Mouse (Mus musculus) olfactory bulb, adult 2 months (tissue): ENCODE data around the gene Rasal2. TPM values are rescaled to one million over a fixed set of nuclear protein-coding genes. Genes with fewer than 3 reads are reported as not detected.
A peak's percentile ranks its signal among the peaks of the same experiment; 100 is the strongest.

Experiments used
- H3K27ac ChIP-seq: fragments of 200-500 bp; 2 replicates; pipeline ENCODE4 v1.5.1; 2012; ENCODE audit warnings: low read depth, low read length; ENCODE audit not compliant: insufficient read depth
- H3K4me1 ChIP-seq: fragments of 200-500 bp; 2 replicates; pipeline ENCODE4 v1.6.1; 2012; ENCODE audit warnings: low read length; ENCODE audit not compliant: control insufficient read depth, insufficient read depth
- H3K4me3 ChIP-seq: fragments of 200-500 bp; 2 replicates; pipeline ENCODE4 v1.5.1; 2012; ENCODE audit warnings: mild to moderate bottlenecking, low read depth, low read length, moderate library complexity; ENCODE audit not compliant: insufficient read depth
- CTCF ChIP-seq: fragments of 200-500 bp; IDR thresholded peaks from 2 replicates; pipeline ENCODE4 v1.5.1; 2012; ENCODE audit warnings: low read depth, mild to moderate bottlenecking, low read length, moderate library complexity; ENCODE audit not compliant: insufficient read depth
- POLR2A ChIP-seq: fragments of 200-500 bp; IDR thresholded peaks from 2 replicates; pipeline ENCODE4 v1.6.1; 2012; ENCODE audit warnings: mild to moderate bottlenecking, low read depth, low read length, moderate library complexity; ENCODE audit not compliant: insufficient read depth
- WGBS: fragments of 180-500 bp; shearing (Covaris S2); methylation state at CpG from one replicate; pipeline ENCODE4 v1.1.7; 2018; 5-methylcytosine and 5-hydroxymethylcytosine counted together
- polyA plus RNA-seq: library from polyadenylated mRNA; stranded (reverse); fragments of >200 nt; gene quantifications from 2 replicates; pipeline ENCODE4 v1.2.4, GENCODE M21; 2012; ENCODE audit warnings: low replicate concordance; ENCODE audit not compliant: missing spikeins, insufficient read depth, insufficient read length

The Rasal2 gene
- polyA plus RNA-seq: not detected in 2 replicates

DNA sequence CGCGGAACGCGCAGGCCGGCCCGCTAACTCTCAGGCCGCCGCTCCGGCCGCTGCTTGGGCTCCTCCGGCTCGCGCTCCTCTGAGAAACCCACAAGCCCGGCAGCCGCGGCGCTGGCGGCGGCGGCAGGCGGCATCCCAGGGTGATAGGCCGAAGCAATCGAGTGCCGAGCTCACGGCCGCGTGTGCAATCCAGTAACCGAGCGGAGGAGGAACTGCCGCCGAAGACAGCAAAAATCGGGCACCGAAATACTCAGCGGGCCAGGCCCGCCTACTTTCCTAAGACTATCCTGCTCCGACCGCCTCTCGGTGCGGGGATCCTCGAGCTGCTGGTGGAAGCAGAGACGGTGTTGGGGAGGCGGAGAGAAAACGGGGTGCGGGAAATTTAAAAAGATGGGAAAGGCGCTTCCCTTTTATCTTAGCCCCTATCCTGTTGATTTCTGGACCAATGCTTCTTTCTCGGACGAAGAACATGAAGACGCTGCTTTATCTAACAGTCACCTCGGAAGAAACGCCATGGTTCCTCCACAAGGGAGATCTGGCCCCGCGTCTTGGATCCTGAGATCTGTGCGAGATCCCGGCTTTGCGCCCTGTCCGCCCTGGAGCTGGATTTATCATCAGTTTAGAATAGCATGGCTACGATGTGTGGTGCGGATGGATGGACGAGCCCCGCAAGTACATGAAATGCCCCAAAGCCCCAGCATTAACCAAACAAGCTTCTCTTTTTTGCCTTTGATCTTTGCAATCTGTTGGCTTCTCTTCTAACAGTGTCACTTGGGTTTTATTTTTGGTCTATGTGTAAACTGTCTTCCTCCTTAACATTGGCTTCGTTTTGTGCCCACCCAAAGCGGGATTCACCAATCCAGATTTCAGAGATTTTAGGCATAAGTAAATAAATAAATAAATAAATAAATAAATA lies at the start of gene Rasal2:
Rasal2 (minus strand) TSS at position 142 of the 916 bp plus-strand sequence.
- Histone ChIP-seq H3K27ac (peak within 1 kb of the TSS; percentile 71), H3K4me1 (no peaks in the 10 kb centered on the region; the same call in 1 of the 2 replicates), H3K4me3 (peak within 1 kb of the TSS; percentile 99)
- under 1% methylated on average over 62 of the region's 62 CpGs for whole genome bisulfite sequencing
- TF ChIP-seq CTCF: no peak
- peak; percentile 40 for TF ChIP-seq POLR2A

DNA sequence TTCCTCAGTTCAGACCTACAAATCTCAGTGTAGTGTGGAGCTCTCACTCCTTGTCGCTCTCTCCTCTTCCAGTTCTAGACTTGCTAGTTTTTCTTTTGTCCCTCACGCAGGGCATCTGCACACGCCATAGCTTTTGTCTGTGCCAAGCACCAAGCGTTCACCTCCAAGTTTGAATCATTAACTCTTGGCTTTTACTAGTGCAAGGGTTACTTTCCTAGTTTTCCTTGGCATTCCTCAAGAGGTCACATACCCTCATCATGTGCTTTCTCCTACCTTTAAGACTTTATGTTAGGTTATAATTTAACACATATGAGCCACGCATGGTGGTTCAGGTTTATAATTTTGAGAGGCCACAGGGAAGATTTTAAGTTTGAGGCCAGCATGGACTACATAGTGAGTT lies 48.9 kb upstream of the Rasal2 start:
- H3K4me3 ChIP-seq: no peak overlapping the region
- no peak overlapping the region for H3K27ac ChIP-seq
- WGBS: 96% methylated on average over 5 of the region's 5 CpGs
- TF ChIP-seq CTCF (no peak), POLR2A (no peak)
- H3K4me1 ChIP-seq: peaks cover 6% of the 10 kb centered on the region; the same call in 1 of the 2 replicates

DNA sequence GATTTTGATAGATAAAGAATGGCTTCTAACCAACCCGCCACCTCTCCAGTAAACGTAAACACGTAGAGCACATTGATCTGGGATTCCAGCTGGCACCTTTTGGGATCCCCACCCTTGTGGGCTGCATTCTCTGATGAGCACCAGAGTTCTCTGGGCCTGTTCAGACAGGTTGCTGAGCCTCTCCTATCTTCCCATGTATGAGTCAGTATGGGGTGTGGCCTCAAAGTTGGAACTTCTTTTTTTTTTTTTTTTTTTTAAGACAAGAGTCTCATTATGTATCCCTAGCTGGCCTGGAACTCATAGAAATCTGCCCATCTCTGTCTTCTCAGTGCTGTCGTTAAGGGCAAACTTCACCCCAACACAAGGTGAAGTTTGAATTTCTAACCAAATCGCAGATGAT lies 47.5 kb upstream of the Rasal2 start:
- H3K4me3 ChIP-seq: no peak overlapping the region
- peaks cover 6% of the 10 kb centered on the region; the same call in 1 of the 2 replicates for H3K4me1 ChIP-seq
- 98% methylated on average over 5 of the region's 5 CpGs for WGBS
- no peak for TF ChIP-seq POLR2A
- no peak for TF ChIP-seq CTCF
- H3K27ac ChIP-seq: no peak overlapping the region

- Histone ChIP-seq H3K4me3 (peak within 1 kb of the TSS; percentile 15; the same call in 1 of the 2 replicates), H3K4me1 (peaks cover 6% of the 10 kb centered on the region; the same call in 1 of the 2 replicates), H3K27ac (no peak within 1 kb of the TSS)
- TF ChIP-seq CTCF (no peak), POLR2A (no peak)
- WGBS: 39% methylated on average over 27 of the region's 29 CpGs
Observed at GRCm38 (mm10) chr1:157458421-157459208, 46.2 kb upstream of the Rasal2 start, which contains the start of gene Cryzl2. TSS of gene Cryzl2 (plus strand) at chr1:157458577.

DNA sequence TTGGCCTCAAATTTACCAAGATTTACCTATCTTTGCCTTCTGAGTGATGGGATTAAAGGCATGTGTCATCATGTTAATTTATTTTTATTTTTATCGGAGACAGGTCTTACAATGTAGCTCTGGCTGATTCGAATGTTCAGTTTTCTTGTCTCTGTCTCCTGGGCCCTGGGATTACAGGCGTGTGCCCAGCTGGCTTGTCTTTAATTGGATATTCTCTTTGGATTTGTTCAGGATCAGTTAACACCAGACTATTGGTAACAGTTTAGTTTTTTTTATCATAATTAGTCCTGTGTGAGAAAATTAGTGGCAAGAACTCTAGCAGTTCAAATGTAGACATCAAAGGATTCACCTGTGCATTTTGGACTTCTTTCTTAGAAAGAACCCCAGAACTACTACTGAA lies 45.4 kb upstream of the Rasal2 start:
- 81% methylated on average over 3 of the region's 3 CpGs for WGBS
- H3K4me1 ChIP-seq: peaks cover 6% of the 10 kb centered on the region; the same call in 1 of the 2 replicates
- H3K27ac ChIP-seq: no peak overlapping the region
- no peak overlapping the region for H3K4me3 ChIP-seq
- TF ChIP-seq CTCF (no peak), POLR2A (no peak)

DNA sequence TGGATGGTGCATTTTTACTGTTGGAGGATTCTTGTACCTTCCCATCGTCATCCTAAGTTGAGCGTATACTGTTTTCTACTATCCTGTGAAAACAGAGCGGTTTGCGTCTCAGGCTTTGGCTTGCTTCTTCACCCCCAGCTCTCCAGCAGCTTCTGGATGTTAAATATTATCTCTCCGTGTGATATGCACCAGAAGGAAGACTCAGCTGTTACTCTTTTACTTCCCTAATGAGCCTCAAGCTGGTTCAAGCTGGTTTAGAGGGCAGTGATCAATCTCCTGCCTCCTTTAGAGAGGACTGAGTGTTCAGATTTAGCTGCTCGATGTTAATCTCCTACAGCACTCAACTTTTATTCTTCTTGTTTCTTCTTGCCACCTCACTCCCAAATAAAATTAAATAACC lies 42.5 kb upstream of the Rasal2 start:
- TF ChIP-seq POLR2A (no peak), CTCF (no peak)
- Histone ChIP-seq H3K27ac (no peak overlapping the region), H3K4me3 (no peak overlapping the region), H3K4me1 (peaks cover 11% of the 10 kb centered on the region; the same call in 1 of the 2 replicates)
- WGBS: 77% methylated on average over 6 of the region's 6 CpGs

DNA sequence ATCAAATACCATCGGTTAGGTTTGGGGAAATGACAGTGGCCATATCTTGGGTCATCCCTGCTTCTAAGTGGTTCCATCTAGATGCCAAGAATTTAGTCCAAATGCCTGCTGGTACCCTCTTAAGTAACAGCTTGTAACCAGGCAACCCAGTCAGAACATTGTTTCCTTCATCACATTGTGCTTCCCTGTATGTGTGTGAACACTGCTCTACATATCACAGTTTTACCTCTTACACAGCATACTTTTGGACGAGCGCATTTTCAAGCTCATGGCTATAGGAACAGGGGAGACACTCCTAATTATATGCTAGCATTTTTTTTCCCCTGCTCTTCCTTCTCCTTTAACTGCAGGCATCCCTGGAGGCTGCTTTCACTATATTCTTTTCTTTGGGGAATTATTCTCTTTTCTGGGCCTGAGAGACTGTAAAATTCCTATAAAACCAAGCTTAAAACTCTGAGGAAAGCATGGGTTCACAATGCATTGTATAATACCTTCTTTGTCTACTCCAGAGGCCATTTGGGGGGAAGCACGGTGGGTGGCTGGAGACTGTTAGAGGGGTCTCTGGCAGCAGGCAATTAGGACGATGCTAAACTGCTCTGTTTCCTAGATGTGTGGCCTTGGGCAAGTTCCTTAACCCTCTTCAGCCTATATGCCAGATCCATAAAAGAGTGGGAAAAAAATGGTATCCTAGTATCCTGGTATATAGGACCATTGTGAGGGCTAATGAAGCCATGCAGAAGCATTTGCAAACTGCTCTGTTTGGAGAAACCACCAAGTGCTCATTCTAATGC lies 40.6 kb upstream of the Rasal2 start:
- Histone ChIP-seq H3K4me3 (no peak overlapping the region), H3K4me1 (peaks cover 11% of the 10 kb centered on the region; the same call in 1 of the 2 replicates), H3K27ac (no peak overlapping the region)
- no peak for TF ChIP-seq CTCF
- TF ChIP-seq POLR2A: no peak
- WGBS: 48% methylated on average over 5 of the region's 5 CpGs

DNA sequence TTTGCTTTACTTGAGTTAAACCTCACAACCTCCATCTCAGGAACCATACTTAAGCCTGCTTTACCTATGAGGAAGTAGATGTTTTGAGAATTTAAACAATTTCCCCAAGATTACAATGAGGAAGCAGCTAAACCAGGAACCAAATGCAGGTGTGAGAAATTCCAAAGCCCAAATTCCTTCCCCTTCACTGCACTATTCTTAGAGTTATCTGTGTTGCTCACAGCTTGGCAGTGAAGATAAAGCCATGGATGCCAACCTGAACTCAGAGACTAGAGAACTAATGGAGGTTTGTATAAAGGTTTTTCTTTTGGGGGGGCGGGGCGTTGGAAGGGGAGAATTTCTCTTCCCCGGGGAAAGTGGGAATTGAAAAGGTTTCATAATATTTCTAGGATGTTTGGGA lies 39.9 kb upstream of the Rasal2 start:
- Histone ChIP-seq H3K4me1 (peaks cover 11% of the 10 kb centered on the region; the same call in 1 of the 2 replicates), H3K27ac (no peak overlapping the region), H3K4me3 (no peak overlapping the region)
- WGBS: 54% methylated on average over 3 of the region's 3 CpGs
- TF ChIP-seq CTCF (no peak), POLR2A (no peak)
